Mouse (Mus musculus) hindbrain, embryonic 15.5 days (tissue): ENCODE data around the gene Srsf4. TPM values are rescaled to one million over a fixed set of nuclear protein-coding genes. Genes with fewer than 3 reads are reported as not detected.

Experiments used
- ATAC-seq: fragments of 200-750 bp; cut with Nextera tagmentation; 2 replicates; pipeline ENCODE4 v1.8.0; 2017; ENCODE audit warnings: low read depth, moderate number of reproducible peaks, moderate TSS enrichment; ENCODE audit not compliant: low FRiP score
- H3K27ac ChIP-seq: fragments of 300-500 bp; sonication (generic); replicated peaks from 2 replicates; pipeline ENCODE4 v1.5.1; 2015; ENCODE audit warnings: mild to moderate bottlenecking, inconsistent platforms
- H3K27me3 ChIP-seq: fragments of 300-500 bp; sonication (generic); 2 replicates; pipeline ENCODE4 v1.6.1; 2015; ENCODE audit warnings: control low read depth, inconsistent platforms
- H3K36me3 ChIP-seq: fragments of 300-500 bp; sonication (generic); 2 replicates; pipeline ENCODE4 v1.6.1; 2015; ENCODE audit warnings: control low read depth, inconsistent platforms
- H3K4me1 ChIP-seq: fragments of 300-500 bp; sonication (generic); replicated peaks from 2 replicates; pipeline ENCODE4 v1.6.1; 2015; ENCODE audit warnings: control low read depth, inconsistent platforms
- H3K4me2 ChIP-seq: fragments of 300-500 bp; sonication (generic); 2 replicates; pipeline ENCODE4 v1.6.1; 2015; ENCODE audit warnings: moderate library complexity, mild to moderate bottlenecking, inconsistent platforms
- H3K4me3 ChIP-seq: fragments of 300-500 bp; sonication (generic); 2 replicates; pipeline ENCODE4 v1.5.1; 2015; ENCODE audit warnings: mild to moderate bottlenecking, inconsistent platforms
- H3K9ac ChIP-seq: fragments of 300-500 bp; sonication (generic); 2 replicates; pipeline ENCODE4 v1.6.1; 2015; ENCODE audit warnings: inconsistent platforms
- H3K9me3 ChIP-seq: fragments of 300-500 bp; sonication (generic); 2 replicates; pipeline ENCODE4 v1.6.1; 2016; ENCODE audit warnings: control low read depth, inconsistent platforms
- WGBS: fragments of 180-500 bp; shearing (Covaris S2); methylation state at CpG from one replicate; pipeline ENCODE4 v1.1.7; 2015; 5-methylcytosine and 5-hydroxymethylcytosine counted together
- polyA plus RNA-seq: library from polyadenylated mRNA; unstranded; fragments of >200 nt; fragmentation: Nextera tagmentation; extraction: Ambion mirVana; gene quantifications from 2 replicates; pipeline ENCODE4 v1.2.1, GENCODE M21; 2015

Srsf4 gene
- polyA plus RNA-seq, 1 experiment from 2014 or later = 103 TPM

DNA sequence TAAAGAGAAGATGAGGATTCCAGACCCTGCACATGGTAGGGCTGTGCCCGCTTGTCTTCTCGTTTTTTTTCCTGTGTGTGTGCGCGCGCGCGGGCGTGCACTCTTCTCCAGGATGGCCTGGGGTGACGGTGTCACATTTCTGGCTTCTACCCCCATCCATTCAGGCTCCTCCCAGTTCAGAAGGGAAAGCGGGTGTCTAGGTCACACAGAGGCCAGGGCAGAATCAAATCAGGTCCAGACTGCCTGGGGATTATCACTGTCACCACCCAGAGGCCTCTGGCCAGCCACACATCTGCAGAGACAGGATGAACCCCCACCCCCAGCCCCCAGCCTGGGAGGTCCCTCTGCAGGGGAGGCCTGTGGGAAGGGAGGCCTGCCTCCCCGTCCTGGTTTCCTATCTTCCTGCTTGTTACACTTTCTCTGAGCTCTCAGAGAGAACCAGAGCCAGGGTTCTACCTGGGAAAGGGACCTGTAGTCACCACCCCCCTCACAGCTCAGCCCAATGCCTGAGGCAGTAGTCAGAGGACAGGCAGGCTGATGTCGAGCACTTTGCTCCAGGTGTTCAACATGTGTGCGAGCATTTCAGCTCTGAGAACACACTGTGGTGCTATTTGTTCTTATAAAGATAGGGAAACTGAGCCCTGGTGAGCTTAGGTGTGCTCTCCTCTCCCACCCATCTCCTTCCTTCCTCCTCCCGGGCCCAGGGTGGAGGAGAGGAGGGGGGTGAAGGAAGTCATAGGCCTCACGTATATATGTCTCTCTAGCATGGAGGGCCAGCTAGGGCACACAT, 45.5 kb downstream of the Srsf4 start:
- peaks cover 51% of the 10 kb centered on the region for H3K4me1 ChIP-seq
- no peak overlapping the region for H3K27ac ChIP-seq
- no peak overlapping the region for H3K9ac ChIP-seq
- H3K9me3 ChIP-seq = no peaks in the 10 kb centered on the region
- peaks cover 89% of the 10 kb centered on the region for H3K27me3 ChIP-seq
- H3K4me3 ChIP-seq = no peak overlapping the region
- no peak for ATAC-seq
- 18% methylated on average over 15 of the region's 15 CpGs for WGBS
- no peak overlapping the region for H3K4me2 ChIP-seq
- H3K36me3 ChIP-seq = no peaks in the 10 kb centered on the region

GRCm38 (mm10) chr4:131919506-131920140, 46.2 kb downstream of the Srsf4 start:
- Histone ChIP-seq H3K4me3 (0 out of 2 replicates have a peak overlapping the region, but pooled peaks have one; percentile 45), H3K4me1 (peaks cover 46% of the 10 kb centered on the region), H3K4me2 (peak overlapping the region; percentile 75; the same call in 1 of the 2 replicates), H3K27me3 (peaks cover 88% of the 10 kb centered on the region), H3K9ac (no peak overlapping the region), H3K9me3 (no peaks in the 10 kb centered on the region), H3K36me3 (no peaks in the 10 kb centered on the region), H3K27ac (no peak overlapping the region)
- 27% methylated on average over 15 of the region's 15 CpGs for WGBS
- ATAC-seq = no peak

- Histone ChIP-seq H3K4me2 (peak overlapping the region; percentile 75), H3K9me3 (no peaks in the 10 kb centered on the region), H3K27me3 (peaks cover 86% of the 10 kb centered on the region), H3K4me1 (peaks cover 40% of the 10 kb centered on the region), H3K27ac (no peak overlapping the region), H3K36me3 (no peaks in the 10 kb centered on the region), H3K9ac (no peak overlapping the region), H3K4me3 (peak overlapping the region; percentile 45)
- no peak for ATAC-seq
- 5% methylated on average over 47 of the region's 51 CpGs for WGBS
Observed at GRCm38 (mm10) chr4:131920141-131920594, 46.8 kb downstream of the Srsf4 start.

DNA sequence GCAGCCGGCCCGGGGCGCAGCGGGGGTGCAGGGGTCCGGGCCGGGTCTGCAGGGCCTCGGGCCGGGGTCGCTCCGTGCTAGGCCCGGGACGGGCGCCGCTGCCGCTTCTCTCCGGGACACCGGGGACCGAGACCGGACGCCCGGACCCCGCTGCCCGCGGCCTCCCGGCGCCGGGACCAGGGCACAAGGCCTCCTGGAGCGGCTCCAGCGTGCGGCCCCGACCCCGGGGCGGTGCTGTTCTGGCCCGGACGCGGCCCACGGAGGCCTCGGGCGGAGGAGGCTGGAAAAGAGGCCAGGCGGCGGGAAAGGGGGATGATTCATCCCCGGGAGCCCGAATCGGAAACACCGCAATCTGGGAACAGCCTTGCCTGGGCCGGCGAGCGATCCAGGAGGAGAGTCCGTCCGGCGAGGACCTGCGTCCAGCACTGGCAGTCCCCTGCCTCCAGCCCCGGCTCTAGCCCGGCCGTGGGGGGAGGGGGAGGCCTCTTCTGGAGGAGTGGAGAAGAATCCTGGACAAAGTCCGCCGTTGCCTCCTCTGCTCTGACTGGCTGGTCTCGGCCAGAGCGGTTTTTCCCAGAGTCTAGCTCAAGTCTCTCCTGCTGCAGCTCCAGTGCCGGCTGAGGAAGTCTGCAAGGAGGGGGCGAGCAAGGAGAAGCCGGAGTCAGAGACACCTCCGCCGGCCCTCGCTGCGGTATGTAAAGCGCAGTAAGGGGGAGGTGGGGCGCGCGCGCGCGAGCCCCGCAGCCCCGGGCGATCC, 47.4 kb downstream of the Srsf4 start:
- peak; percentile 51; the same call in 1 of the 2 replicates for ATAC-seq
- H3K27me3 ChIP-seq = peaks cover 81% of the 10 kb centered on the region
- 0 out of 2 replicates have a peak, but pooled peaks cover 6% of the 10 kb centered on the region for H3K36me3 ChIP-seq
- peak overlapping the region; percentile 75 for H3K4me2 ChIP-seq
- peak overlapping the region; percentile 45 for H3K4me3 ChIP-seq
- WGBS = 1% methylated on average over 54 of the region's 76 CpGs
- no peaks in the 10 kb centered on the region for H3K9me3 ChIP-seq
- no peak overlapping the region for H3K27ac ChIP-seq
- peak overlapping the region; percentile 43; the same call in 1 of the 2 replicates for H3K9ac ChIP-seq
- H3K4me1 ChIP-seq = peaks cover 34% of the 10 kb centered on the region

- H3K27me3 ChIP-seq = peaks cover 72% of the 10 kb centered on the region
- peak; percentile 3; the same call in 1 of the 2 replicates for ATAC-seq
- WGBS = 2% methylated on average over 112 of the region's 130 CpGs
Observed at GRCm38 (mm10) chr4:131921461-131922346, 48.3 kb downstream of the Srsf4 start, which contains the start of gene Tmem200b. Gene Tmem200b (plus strand): TSS chr4:131921771.

DNA sequence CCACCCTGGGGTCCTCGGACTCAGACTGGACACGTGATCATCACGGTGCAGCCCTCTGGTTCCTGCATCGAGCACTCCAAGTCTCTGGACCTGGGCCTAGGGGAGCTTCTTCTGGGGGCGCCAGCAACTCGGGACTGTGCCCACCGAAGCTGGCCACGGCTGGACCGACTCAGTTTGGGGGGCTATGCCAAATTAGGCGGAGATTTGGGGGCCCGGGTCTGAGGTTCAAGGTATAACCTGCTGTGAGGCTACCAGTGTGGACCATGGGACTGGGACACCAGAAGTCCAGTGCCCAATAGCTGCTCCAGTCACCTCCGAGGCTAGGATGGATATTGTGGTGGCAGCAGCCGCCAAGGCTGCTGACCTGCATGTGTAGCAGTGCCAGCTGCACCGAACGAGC, 49.0 kb downstream of the Srsf4 start:
- H3K9me3 ChIP-seq = no peaks in the 10 kb centered on the region
- 57% methylated on average over 15 of the region's 15 CpGs for WGBS
- H3K27me3 ChIP-seq = peaks cover 65% of the 10 kb centered on the region
- 0 out of 2 replicates have a peak, but pooled peaks cover 7% of the 10 kb centered on the region for H3K36me3 ChIP-seq
- peaks cover 27% of the 10 kb centered on the region for H3K4me1 ChIP-seq
- ATAC-seq = no peak
- no peak overlapping the region for H3K27ac ChIP-seq
- peak overlapping the region; percentile 45 for H3K4me3 ChIP-seq
- H3K4me2 ChIP-seq = peak overlapping the region; percentile 75
- no peak overlapping the region for H3K9ac ChIP-seq

More at GRCm38 (mm10) chr4:131921461-131922346, 48.3 kb downstream of the Srsf4 start, which contains the start of gene Tmem200b:
- Histone ChIP-seq H3K9me3 (no peaks in the 10 kb centered on the region), H3K4me2 (peak within 1 kb of the TSS; percentile 75), H3K4me3 (peak within 1 kb of the TSS; percentile 45), H3K9ac (peak within 1 kb of the TSS; percentile 43), H3K4me1 (peaks cover 27% of the 10 kb centered on the region), H3K27ac (no peak within 1 kb of the TSS), H3K36me3 (0 out of 2 replicates have a peak, but pooled peaks cover 7% of the 10 kb centered on the region)

GRCm38 (mm10) chr4:131924096-131924810, 50.8 kb downstream of the Srsf4 start:
- no peaks in the 10 kb centered on the region for H3K9me3 ChIP-seq
- 66% methylated on average over 6 of the region's 6 CpGs for WGBS
- no peak overlapping the region for H3K9ac ChIP-seq
- peaks cover 20% of the 10 kb centered on the region for H3K36me3 ChIP-seq
- H3K4me1 ChIP-seq = peaks cover 27% of the 10 kb centered on the region
- H3K27ac ChIP-seq = no peak overlapping the region
- no peak for ATAC-seq
- peaks cover 49% of the 10 kb centered on the region for H3K27me3 ChIP-seq
- H3K4me3 ChIP-seq = no peak overlapping the region
- no peak overlapping the region for H3K4me2 ChIP-seq

DNA sequence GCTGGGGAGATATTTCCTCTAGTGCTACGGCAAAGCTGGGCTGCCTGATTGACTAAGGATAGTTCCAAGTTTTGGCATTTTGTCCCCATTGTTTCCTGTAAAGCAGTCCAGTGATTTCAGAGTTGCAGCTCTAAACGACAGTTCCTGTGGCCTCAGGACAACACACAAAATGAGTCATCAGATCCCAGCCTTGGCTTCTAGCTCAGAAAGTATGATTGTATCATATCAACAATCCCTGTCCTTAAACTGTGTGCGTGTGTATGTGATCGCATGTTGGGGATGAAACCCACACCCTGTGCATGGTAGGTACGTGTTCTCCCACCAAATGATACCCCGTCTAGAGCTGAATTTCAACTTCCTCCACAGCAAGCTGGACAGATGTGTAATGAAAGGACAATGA, 55.7 kb downstream of the Srsf4 start:
- no peak overlapping the region for H3K4me2 ChIP-seq
- 88% methylated on average over 6 of the region's 6 CpGs for WGBS
- peaks cover 40% of the 10 kb centered on the region for H3K36me3 ChIP-seq
- no peaks in the 10 kb centered on the region for H3K9me3 ChIP-seq
- no peak overlapping the region for H3K27ac ChIP-seq
- H3K9ac ChIP-seq = no peak overlapping the region
- peaks cover 3% of the 10 kb centered on the region; the same call in 1 of the 2 replicates for H3K27me3 ChIP-seq
- no peaks in the 10 kb centered on the region for H3K4me1 ChIP-seq
- H3K4me3 ChIP-seq = no peak overlapping the region
- ATAC-seq = no peak

GRCm38 (mm10) chr4:131939459-131939858, 66.0 kb downstream of the Srsf4 start:
- 75% methylated on average over 2 of the region's 2 CpGs for WGBS
- Histone ChIP-seq H3K27ac (no peak overlapping the region), H3K9ac (no peak overlapping the region), H3K36me3 (0 out of 2 replicates have a peak, but pooled peaks cover 6% of the 10 kb centered on the region), H3K4me1 (no peaks in the 10 kb centered on the region), H3K9me3 (no peaks in the 10 kb centered on the region), H3K4me2 (no peak overlapping the region), H3K27me3 (no peaks in the 10 kb centered on the region), H3K4me3 (no peak overlapping the region)
- ATAC-seq = no peak

DNA sequence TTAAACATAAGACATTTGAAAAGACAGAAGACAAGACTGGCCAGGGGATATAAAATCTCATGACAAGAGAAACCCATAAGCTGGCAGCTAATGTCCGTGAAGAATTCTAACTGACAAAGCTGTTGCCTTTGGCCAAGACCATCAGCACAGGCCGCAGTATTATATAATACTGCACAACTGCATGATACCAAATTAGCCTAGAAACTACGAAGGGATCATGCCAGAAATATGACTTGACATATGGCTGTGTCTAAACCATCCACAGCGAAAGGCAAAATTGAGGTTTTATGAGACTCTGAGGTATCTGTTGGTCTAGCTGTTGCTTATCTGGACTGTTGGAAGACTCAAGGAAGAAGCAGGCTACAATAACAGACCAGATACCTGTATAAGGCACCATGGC, 67.4 kb downstream of the Srsf4 start:
- ATAC-seq = no peak
- no peak overlapping the region for H3K4me2 ChIP-seq
- H3K27me3 ChIP-seq = no peaks in the 10 kb centered on the region
- H3K4me3 ChIP-seq = no peak overlapping the region
- no peak overlapping the region for H3K27ac ChIP-seq
- H3K36me3 ChIP-seq = no peaks in the 10 kb centered on the region
- 92% methylated on average over 4 of the region's 4 CpGs for whole genome bisulfite sequencing
- H3K4me1 ChIP-seq = no peaks in the 10 kb centered on the region
- H3K9me3 ChIP-seq = no peaks in the 10 kb centered on the region
- H3K9ac ChIP-seq = no peak overlapping the region
